Mouse (Mus musculus) ovary, postnatal 14 days (tissue): Measurements from ENCODE around the gene Gm5538.

Experiments
- DNase-seq: peaks from one replicate; pipeline ENCODE4 v3.0.0; 2022; ENCODE audit warnings: low spot score

The Gm5538 gene

DNA sequence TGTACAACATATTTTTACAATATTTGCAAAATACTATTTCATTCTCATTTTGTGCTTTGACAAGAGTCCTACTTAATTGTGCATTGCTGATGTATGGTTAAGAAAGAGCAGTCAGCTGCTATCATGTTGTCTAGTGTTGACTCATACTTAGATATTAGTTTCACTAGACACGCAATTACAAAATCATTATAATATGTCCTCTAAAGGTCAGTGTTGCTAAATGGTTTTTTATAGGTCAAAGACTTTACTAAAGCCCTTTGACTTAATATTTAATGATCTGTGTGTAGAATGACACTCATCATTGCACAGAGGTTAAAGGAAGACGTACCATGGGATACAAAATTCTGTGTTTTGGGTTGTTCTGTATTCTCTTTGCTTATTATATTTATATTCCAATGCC lies at the start of gene Gm5538:
TSS of gene Gm5538 (plus strand) at position 301 of the 400 bp plus-strand sequence.
- DNase-seq, result no peak

DNA sequence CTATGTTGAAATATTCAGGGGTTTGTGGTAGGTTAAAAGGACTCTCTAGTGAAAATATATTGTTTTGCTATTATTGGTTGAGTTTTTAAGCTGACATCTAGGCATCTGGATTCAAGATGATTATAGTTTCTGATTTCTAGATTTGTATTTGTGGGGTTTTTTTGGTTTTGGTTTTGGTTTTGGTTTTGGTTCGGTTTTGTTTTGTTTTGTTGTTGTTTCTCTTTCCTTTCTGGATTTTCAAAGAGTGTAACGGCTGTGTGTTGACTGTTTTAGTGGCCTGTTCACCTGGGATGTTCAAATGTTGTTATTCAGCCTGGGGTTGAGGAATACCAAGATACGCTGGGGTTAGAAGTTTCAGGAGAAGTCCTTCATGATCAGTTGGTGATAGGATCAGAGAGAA lies 32.2 kb upstream of the Gm5538 start:
- no peak for DNase-seq

DNA sequence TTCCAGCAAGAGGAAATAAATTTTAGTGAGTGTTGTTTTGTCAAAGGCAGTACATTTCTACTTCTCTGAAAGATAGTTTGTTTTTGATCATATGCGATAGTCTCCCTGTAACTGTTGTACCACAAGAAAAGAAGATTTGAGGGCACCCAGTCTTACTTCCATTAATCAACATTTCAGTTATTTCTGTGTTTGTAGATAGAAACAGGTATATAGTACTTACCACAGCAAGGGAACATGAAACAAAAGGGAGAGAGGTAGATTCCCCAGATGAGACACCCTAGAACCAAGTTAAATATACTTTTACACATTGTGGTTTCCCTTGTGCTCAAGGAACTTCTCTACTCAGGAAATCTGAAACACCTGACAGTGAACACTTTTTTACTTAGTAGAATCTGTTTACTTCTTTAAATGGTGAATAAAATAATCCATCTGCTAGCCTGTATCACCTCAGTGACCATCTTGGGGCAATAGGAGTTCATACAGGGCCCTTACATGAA lies 26.9 kb upstream of the Gm5538 start:
- no peak for DNase-seq

DNA sequence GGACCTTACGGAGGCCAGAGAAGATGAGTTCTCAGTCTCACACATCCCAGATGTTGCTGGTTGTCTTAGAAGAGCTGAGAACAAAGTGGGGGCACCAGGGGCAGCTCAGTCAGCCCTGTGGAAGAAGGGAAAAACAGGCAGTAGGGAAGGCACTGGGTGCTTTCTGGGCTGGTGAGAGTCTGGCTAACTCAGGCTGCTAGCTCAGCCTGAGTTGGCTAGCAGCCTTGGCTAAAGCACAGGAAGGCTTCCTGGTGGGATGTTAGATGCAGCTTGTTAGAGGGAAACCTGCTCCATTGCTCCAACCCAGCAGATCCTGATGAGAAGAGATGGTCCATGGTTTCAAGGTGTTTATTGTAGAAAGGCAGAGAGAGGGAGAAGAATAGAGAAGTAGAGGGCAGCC lies 10.3 kb downstream of the Gm5538 start:
- DNase-seq, result no peak

DNA sequence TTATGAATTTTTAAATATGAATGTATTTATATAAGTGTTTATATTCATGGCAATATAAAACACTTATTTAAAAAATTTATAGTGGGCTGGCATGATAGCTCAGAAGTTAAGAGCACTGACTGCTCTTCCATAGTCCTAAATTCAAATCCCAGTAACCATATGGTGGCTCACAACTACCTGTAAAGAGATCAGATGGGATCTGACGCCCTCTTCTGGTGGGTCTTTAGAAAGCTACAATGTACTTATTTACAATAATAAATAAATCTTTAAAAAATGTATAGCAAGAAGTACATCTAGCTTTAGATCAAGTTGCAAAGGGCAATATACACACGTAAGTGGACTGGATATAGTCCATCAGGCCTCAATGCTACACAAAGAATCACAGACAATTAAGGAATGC lies 14.6 kb downstream of the Gm5538 start:
- DNase-seq, result no peak
